Mouse (Mus musculus) heart, embryonic 14.5 days (tissue): ENCODE results near the gene Nmnat2. TPM values are rescaled to one million over a fixed set of nuclear protein-coding genes. Genes with fewer than 3 reads are reported as not detected.

ENCODE experiments used
- ATAC-seq: fragments of 200-750 bp; cut with Nextera tagmentation; 2 replicates; pipeline ENCODE4 v1.8.0; 2017; ENCODE audit warnings: low read depth, moderate TSS enrichment; ENCODE audit not compliant: insufficient number of reproducible peaks, insufficient read depth, low FRiP score
- H3K27ac ChIP-seq, 2 experiments: fragments of 200-500 bp in 1 of 2; fragments of 300-500 bp in 1 of 2; sonication (generic) in 1 of 2; replicated peaks in 1 of 2; 2 replicates each; pipeline ENCODE4 v1.5.1; 2012 to 2014; ENCODE audit warnings: low read depth in 2 of 2, low read length in 2 of 2, control low read depth in 1 of 2, mild to moderate bottlenecking in 1 of 2, mixed read lengths in 1 of 2; ENCODE audit not compliant: control insufficient read depth in 1 of 2, insufficient read depth in 1 of 2
- H3K27me3 ChIP-seq: fragments of 300-500 bp; sonication (generic); 2 replicates; pipeline ENCODE4 v1.6.1; 2014; ENCODE audit warnings: mild to moderate bottlenecking, low read length, control low read depth; ENCODE audit not compliant: control insufficient read depth, insufficient read depth
- H3K36me3 ChIP-seq: fragments of 300-500 bp; sonication (generic); 2 replicates; pipeline ENCODE4 v1.6.1; 2014; ENCODE audit warnings: mild to moderate bottlenecking, control low read depth, low read length, mixed read lengths; ENCODE audit not compliant: control insufficient read depth, insufficient read depth
- H3K4me1 ChIP-seq, 2 experiments: fragments of 200-500 bp in 1 of 2; fragments of 300-500 bp in 1 of 2; sonication (generic) in 1 of 2; 2 replicates each; pipeline ENCODE4 v1.6.1; 2012 to 2014; ENCODE audit warnings: low read length in 2 of 2, control low read depth in 1 of 2, mixed read lengths in 1 of 2; ENCODE audit not compliant: control insufficient read depth in 2 of 2, insufficient read depth in 2 of 2
- H3K4me2 ChIP-seq: fragments of 300-500 bp; sonication (generic); 2 replicates; pipeline ENCODE4 v1.6.1; 2014; ENCODE audit warnings: mild to moderate bottlenecking, low read length
- H3K4me3 ChIP-seq, 2 experiments: fragments of 200-500 bp in 1 of 2; fragments of 300-500 bp in 1 of 2; sonication (generic) in 1 of 2; 2 replicates each; pipeline ENCODE4 v1.5.1; 2012 to 2014; ENCODE audit warnings: low read length in 2 of 2, mild to moderate bottlenecking in 2 of 2, control low read depth in 1 of 2, low read depth in 1 of 2, moderate library complexity in 1 of 2; ENCODE audit not compliant: control insufficient read depth in 1 of 2, insufficient read depth in 1 of 2
- H3K9ac ChIP-seq: fragments of 300-500 bp; sonication (generic); 2 replicates; pipeline ENCODE4 v1.6.1; 2014; ENCODE audit warnings: mild to moderate bottlenecking, low read length
- H3K9me3 ChIP-seq: fragments of 300-500 bp; sonication (generic); 2 replicates; pipeline ENCODE4 v1.6.1; 2016; ENCODE audit warnings: low read length, control low read depth; ENCODE audit not compliant: control insufficient read depth
- WGBS: fragments of 180-500 bp; shearing (Covaris S2); extraction: QIAGEN DNeasy Blood & Tissue Kit; methylation state at CpG from one replicate; pipeline ENCODE4 v1.1.7; 2014; 5-methylcytosine and 5-hydroxymethylcytosine counted together
- polyA plus RNA-seq: library from polyadenylated mRNA; unstranded; fragments of >200 nt; fragmentation: Nextera tagmentation; extraction: Ambion mirVana; gene quantifications from 2 replicates; pipeline ENCODE4 v1.2.1, GENCODE M21; 2014

Gene Nmnat2
- polyA plus RNA-seq, 1 experiment from 2014 or later: 1.1 TPM

- ATAC-seq: no peak
- Histone ChIP-seq H3K4me1 (peaks cover 3 to 5% of the 10 kb centered on the region in 2 experiments; a peak in 3 of 4 replicates), H3K36me3 (no peaks in the 10 kb centered on the region), H3K4me2 (no peak overlapping the region), H3K27me3 (no peaks in the 10 kb centered on the region), H3K9ac (no peak overlapping the region), H3K27ac (no peak overlapping the region), H3K9me3 (no peaks in the 10 kb centered on the region), H3K4me3 (no peak overlapping the region)
- WGBS: 87% methylated on average over 6 of the region's 6 CpGs
Measured at GRCm38 (mm10) chr1:153011544-153011943, 56.8 kb downstream of the Nmnat2 start.

DNA sequence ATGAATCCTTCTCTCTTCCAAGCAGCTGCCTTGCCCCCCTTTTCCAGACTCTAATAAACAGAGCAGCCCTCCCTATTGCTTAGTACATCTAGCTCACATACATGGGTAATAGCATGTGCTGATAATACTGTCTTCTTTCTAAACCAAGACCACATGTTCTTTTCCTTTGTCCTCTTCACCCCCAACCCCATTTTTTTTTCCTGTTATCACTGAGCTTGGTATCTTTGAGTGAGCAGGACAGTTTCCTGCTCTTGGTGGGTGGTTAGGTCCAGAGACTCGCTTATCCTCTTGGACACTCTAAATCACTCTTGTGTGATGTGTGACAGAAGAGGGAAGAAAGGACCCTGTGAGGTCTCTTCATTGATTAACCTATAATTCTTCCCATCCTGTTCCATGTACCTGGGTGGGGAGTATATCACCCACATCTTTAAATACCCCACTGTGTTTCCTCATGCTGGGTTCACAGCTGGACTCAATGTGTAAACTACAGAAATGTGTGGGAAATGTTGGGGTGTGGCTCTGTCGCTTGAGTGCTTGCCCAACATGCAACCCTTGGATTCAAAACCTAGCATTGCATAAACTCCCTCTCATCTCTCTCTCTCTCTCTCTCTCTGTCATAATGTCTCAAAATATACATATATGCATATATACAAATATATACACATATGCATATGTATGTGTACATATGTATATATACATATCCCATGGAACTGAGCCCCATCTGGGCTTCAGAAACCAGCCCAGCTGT is 58.9 kb downstream of the Nmnat2 start:
- H3K27ac ChIP-seq: 0 out of 4 replicates have a peak overlapping the region, but pooled peaks of 1 of the 2 experiments have one; percentile 7
- H3K4me1 ChIP-seq: peaks cover 3 to 5% of the 10 kb centered on the region in 2 experiments; a peak in 3 of 4 replicates
- H3K9me3 ChIP-seq: no peaks in the 10 kb centered on the region
- no peak overlapping the region for H3K4me3 ChIP-seq
- ATAC-seq: no peak
- H3K9ac ChIP-seq: no peak overlapping the region
- no peaks in the 10 kb centered on the region for H3K36me3 ChIP-seq
- no peak overlapping the region for H3K4me2 ChIP-seq
- WGBS: 69% methylated on average over 2 of the region's 2 CpGs
- no peaks in the 10 kb centered on the region for H3K27me3 ChIP-seq

- no peak overlapping the region for H3K4me2 ChIP-seq
- 0 out of 2 replicates have a peak, but pooled peaks have one; percentile 50 for ATAC-seq
- H3K27me3 ChIP-seq: no peaks in the 10 kb centered on the region
- peaks cover 3 to 5% of the 10 kb centered on the region in 2 experiments; a peak in 2 of 4 replicates for H3K4me1 ChIP-seq
- no peak overlapping the region for H3K4me3 ChIP-seq
- no peaks in the 10 kb centered on the region for H3K36me3 ChIP-seq
- WGBS: 49% methylated on average over 14 of the region's 14 CpGs
- no peaks in the 10 kb centered on the region for H3K9me3 ChIP-seq
- peak overlapping the region; percentile 7 to 13; a peak in 2 of 4 replicates for H3K27ac ChIP-seq
- no peak overlapping the region for H3K9ac ChIP-seq
Measured at GRCm38 (mm10) chr1:153014431-153015186, 59.8 kb downstream of the Nmnat2 start.

GRCm38 (mm10) chr1:153016465-153017163 is 61.8 kb downstream of the Nmnat2 start:
- WGBS: 60% methylated on average over 11 of the region's 11 CpGs
- Histone ChIP-seq H3K27me3 (no peaks in the 10 kb centered on the region), H3K27ac (no peak overlapping the region), H3K36me3 (no peaks in the 10 kb centered on the region), H3K9me3 (no peaks in the 10 kb centered on the region), H3K4me2 (no peak overlapping the region), H3K9ac (no peak overlapping the region), H3K4me3 (no peak overlapping the region), H3K4me1 (peaks cover 3 to 5% of the 10 kb centered on the region in 2 experiments; a peak in 2 of 4 replicates)
- no peak for ATAC-seq

GRCm38 (mm10) chr1:153019128-153019527 is 64.3 kb downstream of the Nmnat2 start:
- Histone ChIP-seq H3K4me1 (peaks cover 3 to 5% of the 10 kb centered on the region in 2 experiments; a peak in 2 of 4 replicates), H3K4me3 (no peak overlapping the region), H3K9ac (no peak overlapping the region), H3K4me2 (no peak overlapping the region), H3K36me3 (no peaks in the 10 kb centered on the region), H3K27ac (no peak overlapping the region), H3K9me3 (no peaks in the 10 kb centered on the region), H3K27me3 (no peaks in the 10 kb centered on the region)
- WGBS: 100% methylated on average over 1 of the region's 1 CpGs
- ATAC-seq: no peak

DNA sequence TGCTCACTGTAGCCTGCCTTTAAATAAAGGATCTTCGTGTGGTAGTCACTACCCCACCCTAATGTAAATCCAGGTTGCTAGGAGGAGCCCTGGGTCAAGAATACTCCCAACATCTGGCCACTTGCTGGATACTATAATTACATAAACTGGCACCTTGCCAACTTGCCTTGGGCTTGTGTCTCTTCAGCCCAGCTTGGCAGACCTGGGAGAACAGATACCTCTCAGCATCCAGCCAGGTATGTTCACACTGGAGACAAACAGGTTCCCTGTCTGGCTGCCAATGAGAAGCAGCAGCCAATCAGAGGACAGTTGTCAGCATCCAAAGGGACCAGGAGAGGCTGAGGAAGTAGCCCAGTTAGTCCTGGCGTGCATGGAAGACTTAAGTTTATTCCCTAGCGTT is 64.8 kb downstream of the Nmnat2 start:
- no peaks in the 10 kb centered on the region for H3K36me3 ChIP-seq
- no peaks in the 10 kb centered on the region for H3K9me3 ChIP-seq
- no peak overlapping the region for H3K27ac ChIP-seq
- no peak overlapping the region for H3K4me3 ChIP-seq
- H3K4me1 ChIP-seq: peaks cover 0 to 5% of the 10 kb centered on the region in 2 experiments; a peak in 1 of 4 replicates
- H3K27me3 ChIP-seq: no peaks in the 10 kb centered on the region
- WGBS: 73% methylated on average over 3 of the region's 3 CpGs
- ATAC-seq: no peak
- no peak overlapping the region for H3K9ac ChIP-seq
- no peak overlapping the region for H3K4me2 ChIP-seq

DNA sequence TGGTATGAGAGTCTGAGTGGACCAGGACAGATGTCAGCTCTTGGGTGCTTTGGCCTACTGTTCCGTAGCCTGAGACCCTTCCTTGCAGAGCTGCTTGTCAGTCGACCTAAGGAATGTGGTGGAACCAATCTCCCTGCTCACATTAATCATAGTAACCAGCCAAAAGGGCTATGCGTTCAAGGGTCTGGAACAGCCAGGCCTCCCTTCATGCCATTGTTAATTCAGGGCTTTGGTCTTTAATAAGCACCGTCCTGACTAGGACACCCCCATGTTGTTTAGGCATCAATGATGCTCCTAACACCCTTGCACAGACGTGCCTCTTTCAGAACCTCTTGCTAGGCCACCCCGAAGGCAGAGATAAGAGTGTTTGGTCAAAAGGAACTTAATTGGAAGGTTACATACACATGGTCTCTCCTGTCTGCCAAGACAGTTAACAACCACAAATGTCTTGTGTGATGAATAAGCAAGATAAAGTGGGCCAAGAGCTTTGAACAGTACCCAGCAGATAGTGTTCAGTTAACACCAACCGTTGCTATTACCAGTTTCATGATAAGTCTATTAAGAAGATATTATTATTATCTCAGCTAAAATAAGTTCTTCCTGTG is 66.3 kb downstream of the Nmnat2 start:
- no peak overlapping the region for H3K9ac ChIP-seq
- no peaks in the 10 kb centered on the region for H3K27me3 ChIP-seq
- no peak overlapping the region for H3K4me3 ChIP-seq
- no peaks in the 10 kb centered on the region for H3K36me3 ChIP-seq
- H3K4me1 ChIP-seq: peaks cover 2 to 3% of the 10 kb centered on the region in 2 experiments; a peak in 1 of 4 replicates
- no peak overlapping the region for H3K4me2 ChIP-seq
- H3K9me3 ChIP-seq: no peaks in the 10 kb centered on the region
- no peak for ATAC-seq
- no peak overlapping the region for H3K27ac ChIP-seq
- 59% methylated on average over 7 of the region's 7 CpGs for WGBS
